Mouse (Mus musculus): ENCODE data around the gene Ifna11.
"Not testable (repeated sequence)": the region's sequence is repeated elsewhere in the genome, so short reads cannot be mapped to it uniquely, and the experiment has no call there.

GRCm38 (mm10) chr4:88827116-88827515, 7.4 kb downstream of the Ifna11 start, which contains the start of gene Ifna6:
- TF ChIP-seq CTCF, EP300 (IDR thresholded peaks at IDR 0.05; ENCODE audit: low read depth): not testable (repeated sequence)

Data from liver, postnatal 0 days (tissue).